Mouse (Mus musculus) cerebellum, adult 2 months (tissue): ENCODE measurements at regions not wholly inside any gene's neighbourhood (a gene's known extent, or its start where the extent isn't known, plus 50 kb on each side); places are given as distances from the start of the nearest gene placed in this dataset.
"Not testable (repeated sequence)": the region's sequence is repeated elsewhere in the genome, so short reads cannot be mapped to it uniquely, and the experiment has no call there.

Experiments used
- CTCF ChIP-seq: fragments of 200-500 bp; IDR thresholded peaks from 2 replicates; pipeline ENCODE4 v1.5.1; 2011; ENCODE audit warnings: low read depth, mild to moderate bottlenecking, control low read depth, low read length, moderate library complexity, borderline replicate concordance; ENCODE audit not compliant: insufficient read depth
- POLR2A ChIP-seq: fragments of 200-500 bp; IDR thresholded peaks from 2 replicates; pipeline ENCODE4 v1.6.1; 2011; ENCODE audit warnings: low read length, control low read depth, borderline replicate concordance; ENCODE audit not compliant: insufficient read depth

GRCm38 (mm10) chr5:4384719-4385118 is 192.6 kb downstream of the Mterf1b start:
- not testable (repeated sequence) for TF ChIP-seq CTCF, POLR2A
